Mouse (Mus musculus) heart, postnatal 0 days (tissue): Measurements from ENCODE around the gene Pxk. TPM values are rescaled to one million over a fixed set of nuclear protein-coding genes. Genes with fewer than 3 reads are reported as not detected.
"Not testable (repeated sequence)": the region's sequence is repeated elsewhere in the genome, so short reads cannot be mapped to it uniquely, and the experiment has no call there.

ENCODE experiments used
- ATAC-seq: fragments of 200-750 bp; cut with Nextera tagmentation; 2 replicates; pipeline ENCODE4 v1.8.0; 2017; ENCODE audit warnings: low read depth, moderate number of reproducible peaks, moderate library complexity; ENCODE audit not compliant: insufficient read depth
- DNase-seq: peaks from one replicate; pipeline ENCODE4 v3.0.0-alpha.2; 2016; ENCODE audit warnings: low spot score
- H3K27ac ChIP-seq: fragments of 300-500 bp; sonication (generic); 2 replicates; pipeline ENCODE4 v1.5.1; 2014; ENCODE audit warnings: low read depth, mild to moderate bottlenecking
- H3K27me3 ChIP-seq: fragments of 300-500 bp; sonication (generic); 2 replicates; pipeline ENCODE4 v1.6.1; 2014; ENCODE audit warnings: low read length, mixed read lengths; ENCODE audit not compliant: control insufficient read depth, insufficient read depth
- H3K36me3 ChIP-seq: fragments of 300-500 bp; sonication (generic); replicated peaks from 2 replicates; pipeline ENCODE4 v1.6.1; 2014; ENCODE audit warnings: low read length, mixed read lengths; ENCODE audit not compliant: control insufficient read depth, insufficient read depth
- H3K4me1 ChIP-seq: fragments of 300-500 bp; sonication (generic); 2 replicates; pipeline ENCODE4 v1.6.1; 2014; ENCODE audit warnings: antibody characterized with exemption; ENCODE audit not compliant: control insufficient read depth, insufficient read depth
- H3K4me2 ChIP-seq: fragments of 300-500 bp; sonication (generic); 2 replicates; pipeline ENCODE4 v1.6.1; 2014; ENCODE audit warnings: low read depth, mild to moderate bottlenecking, low read length, moderate library complexity
- H3K4me3 ChIP-seq: fragments of 300-500 bp; sonication (generic); 2 replicates; pipeline ENCODE4 v1.5.1; 2014; ENCODE audit warnings: low read depth, low read length
- H3K9ac ChIP-seq: fragments of 300-500 bp; sonication (generic); replicated peaks from 2 replicates; pipeline ENCODE4 v1.6.1; 2014; ENCODE audit warnings: low read depth, low read length, mixed read lengths
- H3K9me3 ChIP-seq: fragments of 300-500 bp; sonication (generic); replicated peaks from 2 replicates; pipeline ENCODE4 v1.6.1; 2016; ENCODE audit warnings: low read length; ENCODE audit not compliant: control insufficient read depth
- CTCF ChIP-seq: IDR thresholded peaks from 2 replicates; pipeline ENCODE4 v1.5.1; 2016; ENCODE audit warnings: antibody characterized with exemption, control low read depth, low read depth
- EP300 ChIP-seq: IDR thresholded peaks from 2 replicates; pipeline ENCODE4 v1.6.1; 2016; ENCODE audit warnings: antibody characterized with exemption, low read depth
- whole genome bisulfite sequencing: fragments of 180-500 bp; shearing (Covaris S2); extraction: QIAGEN DNeasy Blood & Tissue Kit; methylation state at CpG from one replicate; pipeline ENCODE4 v1.1.7; 2014; 5-methylcytosine and 5-hydroxymethylcytosine counted together
- polyA plus RNA-seq: library from polyadenylated mRNA; unstranded; fragments of >200 nt; fragmentation: Nextera tagmentation; extraction: Ambion mirVana; gene quantifications from 2 replicates; pipeline ENCODE4 v1.2.1, GENCODE M21; 2015
- total RNA-seq: library from RNA; depleted of rRNA; stranded (reverse); fragments of >200 nt; gene quantifications from 2 replicates; pipeline ENCODE4 v1.2.3, GENCODE M21; 2014; ENCODE audit warnings: low replicate concordance

Pxk gene
- total and polyA plus RNA-seq, 2 experiments from 2014 or later: 14.5 to 26.2 TPM

GRCm38 (mm10) chr14:8114756-8115155 lies 16.7 kb downstream of the Pxk start:
- 68% methylated on average over 1 of the region's 1 CpGs for WGBS
- Histone ChIP-seq H3K4me1 (0 out of 2 replicates have a peak, but pooled peaks cover 8% of the 10 kb centered on the region), H3K27me3 (no peaks in the 10 kb centered on the region), H3K27ac (no peak overlapping the region), H3K4me2 (no peak overlapping the region), H3K36me3 (0 out of 2 replicates have a peak, but pooled peaks cover 3% of the 10 kb centered on the region), H3K4me3 (no peak overlapping the region), H3K9ac (no peak overlapping the region), H3K9me3 (no peaks in the 10 kb centered on the region)
- TF ChIP-seq EP300: no peak
- TF ChIP-seq CTCF: no peak
- no peak for DNase-seq
- ATAC-seq: no peak

GRCm38 (mm10) chr14:8115772-8116171 lies 17.8 kb downstream of the Pxk start:
- H3K9me3 ChIP-seq: no peaks in the 10 kb centered on the region
- no peak overlapping the region for H3K4me3 ChIP-seq
- 80% methylated on average over 4 of the region's 4 CpGs for WGBS
- DNase-seq (no peak), ATAC-seq (no peak)
- peaks cover 12% of the 10 kb centered on the region; the same call in 1 of the 2 replicates for H3K36me3 ChIP-seq
- TF ChIP-seq EP300 (no peak), CTCF (no peak)
- no peak overlapping the region for H3K4me2 ChIP-seq
- no peaks in the 10 kb centered on the region for H3K27me3 ChIP-seq
- 0 out of 2 replicates have a peak, but pooled peaks cover 8% of the 10 kb centered on the region for H3K4me1 ChIP-seq
- H3K27ac ChIP-seq: no peak overlapping the region
- H3K9ac ChIP-seq: no peak overlapping the region

- H3K4me2 ChIP-seq: no peak overlapping the region
- H3K4me3 ChIP-seq: no peak overlapping the region
- 0 out of 2 replicates have a peak, but pooled peaks cover under 1% of the 10 kb centered on the region for H3K4me1 ChIP-seq
- H3K9me3 ChIP-seq: no peaks in the 10 kb centered on the region
- H3K27ac ChIP-seq: no peak overlapping the region
- no peaks in the 10 kb centered on the region for H3K27me3 ChIP-seq
- whole genome bisulfite sequencing: 88% methylated on average over 2 of the region's 2 CpGs
- no peak overlapping the region for H3K9ac ChIP-seq
- no peak for DNase-seq
- H3K36me3 ChIP-seq: peaks cover 23% of the 10 kb centered on the region
- no peak for TF ChIP-seq CTCF
- TF ChIP-seq EP300: no peak
- ATAC-seq: no peak
Measured at GRCm38 (mm10) chr14:8117371-8117770, 19.4 kb downstream of the Pxk start.

DNA sequence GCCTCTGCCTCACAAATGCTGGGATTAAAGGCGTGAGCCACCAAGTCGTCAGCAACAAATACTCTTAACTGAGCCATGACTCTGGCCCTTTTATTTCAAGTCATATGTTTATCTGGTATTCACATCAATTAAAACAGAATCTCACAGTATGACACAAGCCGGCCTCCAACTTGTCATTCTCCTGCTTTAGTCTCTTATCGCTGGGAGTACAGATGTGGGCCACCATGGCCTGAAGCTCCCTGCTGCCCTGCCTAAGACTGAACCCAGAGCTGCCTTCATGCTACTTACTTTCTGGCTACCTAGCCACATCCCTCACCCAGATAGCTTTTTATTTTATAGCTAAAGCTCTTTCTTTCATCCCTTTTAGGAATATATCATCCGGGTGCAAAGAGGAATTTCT lies 21.4 kb downstream of the Pxk start:
- TF ChIP-seq EP300: no peak
- TF ChIP-seq CTCF: no peak
- Histone ChIP-seq H3K27ac (no peak overlapping the region), H3K4me1 (no peaks in the 10 kb centered on the region), H3K4me3 (no peak overlapping the region), H3K27me3 (no peaks in the 10 kb centered on the region), H3K9me3 (no peaks in the 10 kb centered on the region), H3K36me3 (peaks cover 28% of the 10 kb centered on the region), H3K4me2 (no peak overlapping the region), H3K9ac (no peak overlapping the region)
- DNase-seq (no peak), ATAC-seq (no peak)
- 91% methylated on average over 5 of the region's 5 CpGs for WGBS

GRCm38 (mm10) chr14:8119904-8120303 lies 21.9 kb downstream of the Pxk start:
- Histone ChIP-seq H3K9ac (no peak overlapping the region), H3K4me2 (no peak overlapping the region), H3K27me3 (no peaks in the 10 kb centered on the region), H3K36me3 (peaks cover 28% of the 10 kb centered on the region), H3K27ac (no peak overlapping the region), H3K9me3 (no peaks in the 10 kb centered on the region), H3K4me3 (no peak overlapping the region), H3K4me1 (no peaks in the 10 kb centered on the region)
- 72% methylated on average over 3 of the region's 3 CpGs for WGBS
- no peak for ATAC-seq
- no peak for TF ChIP-seq CTCF
- TF ChIP-seq EP300: no peak
- no peak for DNase-seq

DNA sequence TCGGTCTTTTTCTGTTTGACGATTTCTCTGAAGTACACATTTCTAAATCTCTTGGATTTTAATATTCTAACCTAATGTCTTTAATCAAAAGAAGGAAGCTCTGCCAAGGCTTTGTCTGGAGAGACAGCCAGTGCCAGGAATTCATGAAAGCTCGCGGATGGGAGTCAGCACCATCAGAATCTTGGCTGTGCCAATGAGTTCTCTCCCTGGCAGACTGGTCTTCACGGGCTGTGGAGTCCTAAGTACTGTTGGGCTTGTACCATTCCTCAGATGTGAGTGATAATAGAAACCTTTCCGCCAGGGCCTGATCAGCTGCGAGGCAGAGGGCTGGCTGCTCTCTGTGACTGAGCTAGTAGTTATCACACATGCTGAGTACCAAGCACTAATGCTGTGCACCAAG lies 25.1 kb downstream of the Pxk start:
- ATAC-seq (no peak), DNase-seq (no peak)
- H3K4me2 ChIP-seq: no peak overlapping the region
- no peak overlapping the region for H3K27ac ChIP-seq
- no peak for TF ChIP-seq EP300
- TF ChIP-seq CTCF: no peak
- H3K4me1 ChIP-seq: no peaks in the 10 kb centered on the region
- H3K27me3 ChIP-seq: no peaks in the 10 kb centered on the region
- 78% methylated on average over 7 of the region's 7 CpGs for WGBS
- no peaks in the 10 kb centered on the region for H3K9me3 ChIP-seq
- peaks cover 38% of the 10 kb centered on the region for H3K36me3 ChIP-seq
- H3K9ac ChIP-seq: no peak overlapping the region
- H3K4me3 ChIP-seq: no peak overlapping the region

DNA sequence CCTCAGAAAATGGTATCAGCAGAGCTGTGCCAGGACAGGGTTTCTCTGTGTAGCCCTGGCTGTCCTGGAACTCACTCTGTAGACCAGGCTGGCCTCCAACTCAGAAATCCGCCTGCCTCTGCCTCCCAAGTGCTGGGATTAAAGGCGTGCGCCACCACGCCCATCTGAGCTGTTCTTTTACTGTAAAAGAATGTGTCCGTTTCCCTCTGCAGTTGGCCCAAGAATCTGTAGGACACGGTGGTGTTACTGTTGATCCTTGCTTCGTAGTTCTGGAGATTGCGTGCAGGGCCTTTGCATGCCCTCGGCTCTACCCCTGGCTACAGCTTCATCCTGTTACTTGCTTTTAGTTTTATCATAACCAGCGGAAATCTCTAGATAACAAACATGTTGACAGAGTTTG lies 25.6 kb downstream of the Pxk start:
- not testable (repeated sequence) for DNase-seq, H3K27ac ChIP-seq, ATAC-seq, H3K27me3 ChIP-seq, H3K9me3 ChIP-seq, H3K4me2 ChIP-seq, H3K9ac ChIP-seq, H3K4me1 ChIP-seq, H3K4me3 ChIP-seq
- H3K36me3 ChIP-seq: peaks cover 38% of the 10 kb centered on the region
- WGBS: 73% methylated on average over 10 of the region's 10 CpGs
